Mouse (Mus musculus) adrenal gland, postnatal 10 days (tissue): Measurements from ENCODE around the gene Akr1cl. TPM values are rescaled to one million over a fixed set of nuclear protein-coding genes. Genes with fewer than 3 reads are reported as not detected.
A peak's percentile ranks its signal among the peaks of the same experiment; 100 is the strongest.

ENCODE experiments used
- DNase-seq: peaks from one replicate; pipeline ENCODE4 v3.0.0; 2021; ENCODE audit warnings: mixed read lengths
- total RNA-seq, 2 experiments: library from RNA; stranded (reverse); gene quantifications; 2 replicates each; pipeline ENCODE4 v1.2.3; 2021

Akr1cl gene
- total RNA-seq, 2 experiments from 2014 or later: 263 to 490 TPM

DNA sequence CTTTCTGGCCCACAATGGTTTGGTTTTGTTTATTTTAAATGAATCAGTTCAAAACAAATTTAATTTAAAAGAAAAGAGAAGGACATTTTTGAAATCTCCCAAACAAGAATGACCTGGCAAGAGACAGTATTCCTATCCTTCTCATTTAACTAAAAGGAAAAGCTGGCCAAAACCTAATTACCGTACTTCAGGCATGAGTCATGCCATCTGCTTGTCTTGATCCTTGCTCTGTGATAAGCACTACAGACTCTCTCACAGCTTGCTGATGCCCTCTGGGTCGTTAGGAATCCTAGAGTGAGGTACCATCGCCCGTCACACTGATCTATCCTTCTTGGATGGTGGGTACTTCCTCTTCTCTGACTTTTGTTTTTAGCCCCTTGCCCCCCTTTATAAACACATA is 39.4 kb downstream of the Akr1cl start:
- DNase-seq: no peak

DNA sequence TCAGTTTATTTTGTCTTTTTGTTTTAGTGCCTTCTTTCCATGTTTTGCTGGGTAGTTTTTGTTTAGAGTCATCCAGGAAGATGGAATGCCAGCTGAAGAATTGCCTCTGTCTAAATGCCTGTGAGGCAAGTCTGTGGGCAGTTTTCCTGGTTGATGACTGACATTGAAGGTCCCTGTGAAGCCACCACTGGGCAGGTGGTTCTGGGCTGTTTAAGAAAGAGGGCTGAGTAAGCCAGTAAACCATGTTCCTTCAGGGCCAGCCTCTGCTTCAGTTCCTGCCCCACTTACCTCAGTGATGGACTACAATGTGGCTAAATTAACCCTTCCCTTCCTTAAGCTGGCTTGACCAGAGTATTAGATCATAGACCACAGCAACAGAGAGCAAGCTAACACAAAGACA is 44.4 kb downstream of the Akr1cl start:
- no peak for DNase-seq

DNA sequence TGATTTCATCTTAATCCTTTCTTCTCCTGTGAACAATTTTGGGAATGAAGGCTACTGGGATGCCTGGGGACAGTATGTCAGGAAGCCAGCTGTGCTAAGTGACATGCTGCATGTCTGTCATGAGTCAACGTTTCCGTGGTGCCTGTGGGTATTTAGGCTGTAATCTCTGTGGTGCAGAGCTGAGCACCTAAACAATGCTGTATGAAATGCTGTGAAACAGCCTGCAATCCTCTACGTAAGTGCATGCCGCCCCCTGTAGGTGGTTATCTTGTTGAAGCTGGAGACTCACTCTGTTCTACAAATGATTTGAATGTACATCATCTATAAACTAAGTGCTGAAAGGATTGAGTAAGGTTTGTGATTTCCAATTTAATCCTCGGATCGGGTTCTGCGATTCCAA is 46.4 kb downstream of the Akr1cl start:
- DNase-seq: peak; percentile 83

DNA sequence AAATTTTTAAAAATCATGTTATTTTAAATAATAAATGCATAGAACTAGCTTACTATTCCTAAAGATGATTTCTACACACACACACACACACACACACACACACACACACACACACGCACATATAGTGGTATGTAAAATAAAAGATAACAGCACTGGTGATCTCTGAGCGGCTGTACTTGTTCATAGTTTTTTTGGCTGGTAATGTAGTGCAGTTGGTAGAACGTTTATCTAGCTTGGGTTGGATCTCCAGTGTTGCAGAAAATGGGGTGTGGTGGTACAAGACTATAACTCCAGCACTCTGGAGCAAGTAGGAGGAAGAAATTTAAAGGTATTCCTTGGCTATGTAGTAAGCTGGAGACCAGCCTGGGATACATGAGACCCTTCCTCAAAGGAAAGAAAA is 49.3 kb downstream of the Akr1cl start:
- DNase-seq: no peak

DNA sequence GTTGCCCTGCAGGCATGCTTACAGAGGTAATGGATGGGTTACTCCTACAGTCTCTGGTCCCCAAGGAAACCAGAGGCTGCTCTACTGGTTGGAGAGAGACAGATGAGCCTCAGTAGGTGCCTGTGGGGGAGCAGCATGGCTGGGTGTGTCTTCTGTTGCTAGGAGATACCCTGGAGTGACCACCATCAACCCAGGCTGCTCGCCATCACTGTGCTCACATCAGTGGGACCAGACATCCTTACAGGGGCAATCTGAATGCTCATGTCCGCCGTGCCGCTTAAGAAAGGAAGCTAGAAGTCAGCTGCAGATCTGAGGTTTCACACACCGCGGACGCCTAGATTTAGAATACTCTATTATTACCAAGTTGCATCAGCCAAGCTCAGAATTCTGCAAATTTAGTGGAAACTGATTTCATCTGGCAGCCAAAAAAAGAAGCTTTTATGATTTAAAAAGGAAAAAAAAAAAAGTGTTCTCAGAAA is 54.2 kb downstream of the Akr1cl start:
- DNase-seq: no peak

DNA sequence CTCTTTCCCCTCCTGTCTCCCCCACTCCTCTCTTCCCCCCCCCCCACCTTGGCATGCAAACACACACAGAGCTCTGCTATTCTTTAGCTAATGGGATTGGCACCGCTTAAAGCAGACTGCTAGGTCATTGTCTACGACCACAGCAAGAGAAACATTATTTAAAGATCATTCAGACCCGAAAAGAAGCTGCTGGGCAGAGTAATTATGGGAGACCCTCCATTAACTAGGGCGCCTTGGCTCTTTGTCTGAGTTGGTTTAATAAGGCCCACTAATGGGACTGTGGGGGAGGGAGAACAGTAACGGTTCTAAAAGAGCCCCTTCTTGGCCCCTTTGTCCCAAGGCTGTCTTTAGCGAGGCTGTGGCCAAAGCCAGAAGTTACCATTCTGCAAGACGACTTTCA is 57.2 kb downstream of the Akr1cl start:
- DNase-seq: no peak

DNA sequence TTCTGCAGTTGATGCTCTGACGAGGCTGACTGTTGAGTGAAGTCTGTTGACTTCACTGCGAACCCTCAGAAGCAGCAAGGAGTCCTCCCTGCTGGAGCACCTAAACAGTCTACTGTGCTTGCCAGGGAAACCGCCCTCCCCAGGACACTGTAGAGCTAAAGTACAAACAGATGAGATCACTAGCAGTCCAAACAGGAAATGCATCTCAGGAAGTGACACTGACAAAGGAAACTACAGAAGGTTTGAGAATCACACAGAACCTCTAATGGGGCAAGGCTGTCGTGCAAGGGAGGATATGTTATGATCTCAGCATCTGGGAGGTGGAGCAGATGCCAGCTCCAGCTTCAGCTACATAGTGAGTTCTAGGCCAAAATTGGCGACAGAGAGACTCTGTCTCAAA is 61.9 kb downstream of the Akr1cl start:
- no peak for DNase-seq

Other genes with a start within 250 kb of the Akr1cl start
- gene Plekhm3, start 75.9 kb downstream of the Akr1cl start, total RNA-seq: 10 to 100 TPM; 16.2 to 22.5 TPM
- gene Cryge, start 18.4 kb upstream of the Akr1cl start, total RNA-seq: not detected
- not detected for gene Crygd, start 30.7 kb upstream of the Akr1cl start, total RNA-seq
- gene Crygc, start 40.9 kb upstream of the Akr1cl start, total RNA-seq: not detected
- not detected for gene Crygb, start 49.5 kb upstream of the Akr1cl start, total RNA-seq
- not detected for gene Cryga, start 70.6 kb upstream of the Akr1cl start, total RNA-seq
- not detected for gene Gm28845, start 86.8 kb upstream of the Akr1cl start, total RNA-seq
- under 1 TPM; 0.24 to 0.36 TPM for gene D630023F18Rik, start 90.5 kb upstream of the Akr1cl start, total RNA-seq
- gene Idh1, start 153.7 kb upstream of the Akr1cl start, total RNA-seq: 100 to 1,000 TPM; 272 to 322 TPM
- 10 to 100 TPM; 22.8 to 26.2 TPM for gene Pikfyve, start 153.9 kb upstream of the Akr1cl start, total RNA-seq
- gene Pth2r, start 249.3 kb upstream of the Akr1cl start, total RNA-seq: not detected